Comparison of ENCODE assay signal across 16 mouse cellular contexts in the genomic region with DNA sequence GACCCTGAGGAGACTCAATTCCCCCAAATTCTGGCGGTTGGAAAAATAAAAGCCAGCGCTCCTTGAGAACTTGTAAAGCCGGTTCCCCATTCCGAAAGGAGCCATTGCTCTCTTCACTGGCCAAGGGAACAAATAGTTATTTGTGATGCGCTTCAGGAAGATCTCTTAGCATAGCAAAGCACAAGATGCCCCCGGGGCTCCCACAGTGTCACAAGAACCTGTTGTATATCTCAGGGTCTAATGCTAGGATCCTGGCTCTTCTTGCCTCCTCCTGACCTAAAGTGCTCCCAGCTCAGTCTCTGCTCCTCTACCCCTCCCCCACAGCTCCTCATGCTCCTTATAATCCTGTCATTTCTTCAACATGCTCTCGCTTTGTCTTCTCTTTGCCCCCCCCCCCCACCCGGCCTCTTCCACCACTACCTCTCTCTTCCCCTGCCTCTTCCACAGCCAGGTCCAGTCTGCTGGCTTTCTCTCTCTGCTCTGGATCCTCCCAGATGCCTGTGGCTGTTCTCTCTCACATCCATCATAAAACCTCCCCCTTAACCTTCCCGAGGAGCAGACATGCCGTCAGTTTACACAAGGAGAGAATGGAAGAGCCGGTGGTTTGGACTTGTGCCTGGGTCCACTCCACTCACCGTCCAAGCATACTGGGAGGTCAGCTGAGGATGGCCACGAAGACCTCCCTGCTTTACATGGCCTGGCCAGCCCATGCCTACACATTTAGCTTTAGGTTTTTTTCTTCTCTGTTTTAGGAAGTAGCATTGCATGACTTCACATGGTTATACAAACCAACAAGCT. TPM values are rescaled to one million over a fixed set of nuclear protein-coding genes. Genes with fewer than 3 reads are reported as not detected.
"Had no signal": no experiment of that assay in that cellular context is flagged by ENCODE, and none has a peak within 500 bp of the region (broad histone marks: within the 10 kb centered on the region; RNA-seq: fewer than 3 reads in every experiment).

No protein-coding gene starts in this region.

- H3K27me3 ChIP-seq: kidney, embryonic 15.5 days; midbrain, embryonic 15.5 days; neural tube, embryonic 13.5 days; stomach, embryonic 15.5 days had no signal

- H3K4me1 ChIP-seq: kidney, embryonic 15.5 days; megakaryocyte, embryonic 14.5 days; midbrain, embryonic 15.5 days; neural tube, embryonic 13.5 days; stomach, embryonic 15.5 days had no signal

- H3K9ac ChIP-seq: kidney, embryonic 15.5 days; limb, embryonic 13.5 days; liver, embryonic 14.5 days; midbrain, embryonic 15.5 days; neural tube, embryonic 13.5 days; stomach, embryonic 15.5 days had no signal

- H3K4me3 ChIP-seq: kidney, embryonic 15.5 days; limb, embryonic 13.5 days; megakaryocyte, embryonic 14.5 days; midbrain, embryonic 15.5 days; neural tube, embryonic 13.5 days; stomach, embryonic 15.5 days had no signal

- H3K9me3 ChIP-seq: kidney, embryonic 15.5 days; limb, embryonic 13.5 days; megakaryocyte, embryonic 14.5 days; midbrain, embryonic 15.5 days; neural tube, embryonic 13.5 days; stomach, embryonic 15.5 days had no signal

- H3K27ac ChIP-seq: kidney, embryonic 15.5 days; limb, embryonic 13.5 days; liver, embryonic 14.5 days; midbrain, embryonic 15.5 days; neural tube, embryonic 13.5 days; stomach, embryonic 15.5 days had no signal

- DNase-seq: kidney, postnatal 14 days; left cerebral cortex, postnatal 4 days; lung, adult 18-20 months; lung, postnatal 4 days; retina, postnatal 1 day; thymus, postnatal 25 days had no signal

- H3K36me3 ChIP-seq: kidney, embryonic 15.5 days; stomach, embryonic 15.5 days had no signal

- H3K4me2 ChIP-seq: kidney, embryonic 15.5 days; limb, embryonic 13.5 days; midbrain, embryonic 11.5 days; midbrain, embryonic 15.5 days; neural tube, embryonic 13.5 days; stomach, embryonic 15.5 days had no signal

- ATAC-seq: lung, postnatal 0 days; midbrain, embryonic 15.5 days had no signal

RNA-seq across cellular contexts. Expression of a gene that starts 33.1 kb away (rescaled TPM):
- polyA plus RNA-seq: liver, adult 2 months had no signal
